Mouse (Mus musculus) lung, postnatal 0 days (tissue): ENCODE measurements around the gene Lztr1. TPM values are rescaled to one million over a fixed set of nuclear protein-coding genes. Genes with fewer than 3 reads are reported as not detected.

Source experiments
- ATAC-seq: fragments of 200-750 bp; cut with Nextera tagmentation; 2 replicates; pipeline ENCODE4 v1.8.0; 2017; ENCODE audit warnings: moderate library complexity
- DNase-seq: peaks from one replicate; pipeline ENCODE4 v3.0.0-alpha.2; 2016; ENCODE audit warnings: low spot score
- H3K27ac ChIP-seq: fragments of 300-500 bp; sonication (generic); 2 replicates; pipeline ENCODE4 v1.5.1; 2014; ENCODE audit warnings: antibody characterized with exemption, mild to moderate bottlenecking, low read length, mixed read lengths
- H3K27me3 ChIP-seq: fragments of 300-500 bp; sonication (generic); replicated peaks from 2 replicates; pipeline ENCODE4 v1.6.1; 2014; ENCODE audit warnings: low read length, mixed read lengths; ENCODE audit not compliant: insufficient read depth
- H3K36me3 ChIP-seq: fragments of 300-500 bp; sonication (generic); 2 replicates; pipeline ENCODE4 v1.6.1; 2014; ENCODE audit warnings: low read length, mixed read lengths; ENCODE audit not compliant: insufficient read depth
- H3K4me1 ChIP-seq: fragments of 300-500 bp; sonication (generic); 2 replicates; pipeline ENCODE4 v1.6.1; 2014; ENCODE audit warnings: antibody characterized with exemption, low read depth, low read length, mixed read lengths; ENCODE audit not compliant: insufficient read depth
- H3K4me2 ChIP-seq: fragments of 300-500 bp; sonication (generic); replicated peaks from 2 replicates; pipeline ENCODE4 v1.6.1; 2014; ENCODE audit warnings: low read depth, mild to moderate bottlenecking, low read length, moderate library complexity, mixed read lengths
- H3K4me3 ChIP-seq: fragments of 300-500 bp; sonication (generic); 2 replicates; pipeline ENCODE4 v1.5.1; 2014; ENCODE audit warnings: low read depth, low read length
- H3K9ac ChIP-seq: fragments of 300-500 bp; sonication (generic); replicated peaks from 2 replicates; pipeline ENCODE4 v1.6.1; 2014; ENCODE audit warnings: low read depth, mild to moderate bottlenecking
- H3K9me3 ChIP-seq: fragments of 300-500 bp; sonication (generic); 2 replicates; pipeline ENCODE4 v1.6.1; 2016; ENCODE audit warnings: low read length, mixed read lengths
- CTCF ChIP-seq: IDR thresholded peaks from 2 replicates; pipeline ENCODE4 v1.5.1; 2016; ENCODE audit warnings: antibody characterized with exemption, mild to moderate bottlenecking
- EP300 ChIP-seq: IDR thresholded peaks from 2 replicates; pipeline ENCODE4 v1.6.1; 2016; ENCODE audit warnings: antibody characterized with exemption, mild to moderate bottlenecking, control low read depth
- WGBS: fragments of 180-500 bp; shearing (Covaris S2); extraction: QIAGEN DNeasy Blood & Tissue Kit; methylation state at CpG from one replicate; pipeline ENCODE4 v1.1.7; 2014; 5-methylcytosine and 5-hydroxymethylcytosine counted together
- polyA plus RNA-seq: library from polyadenylated mRNA; unstranded; fragments of >200 nt; fragmentation: Nextera tagmentation; extraction: Ambion mirVana; gene quantifications from 2 replicates; pipeline ENCODE4 v1.2.1, GENCODE M21; 2015

The Lztr1 gene
- polyA plus RNA-seq, 1 experiment from 2014 or later = 64.7 TPM

- Histone ChIP-seq H3K4me1 (peaks cover 10% of the 10 kb centered on the region; the same call in 1 of the 2 replicates), H3K27me3 (no peaks in the 10 kb centered on the region), H3K36me3 (peaks cover 39% of the 10 kb centered on the region), H3K27ac (no peak overlapping the region), H3K9ac (no peak overlapping the region), H3K4me3 (no peak overlapping the region), H3K4me2 (no peak overlapping the region), H3K9me3 (no peaks in the 10 kb centered on the region)
- WGBS = 89% methylated on average over 13 of the region's 13 CpGs
- no peak for DNase-seq
- TF ChIP-seq CTCF (no peak), EP300 (no peak)
- no peak for ATAC-seq
These were observed 19.8 kb downstream of the Lztr1 start for GRCm38 (mm10) chr16:17528276-17528675.

GRCm38 (mm10) chr16:17529981-17530586 is 21.6 kb downstream of the Lztr1 start:
- 11% methylated on average over 17 of the region's 17 CpGs for WGBS
- H3K9ac ChIP-seq = peak overlapping the region; percentile 77
- H3K4me3 ChIP-seq = peak overlapping the region; percentile 66
- H3K36me3 ChIP-seq = peaks cover 26% of the 10 kb centered on the region
- no peaks in the 10 kb centered on the region for H3K27me3 ChIP-seq
- peak; percentile 21 for DNase-seq
- TF ChIP-seq CTCF (no peak), EP300 (no peak)
- no peaks in the 10 kb centered on the region for H3K9me3 ChIP-seq
- peak overlapping the region; percentile 98 for H3K27ac ChIP-seq
- peak overlapping the region; percentile 88 for H3K4me2 ChIP-seq
- no peak for ATAC-seq
- H3K4me1 ChIP-seq = peaks cover 10% of the 10 kb centered on the region; the same call in 1 of the 2 replicates

- Histone ChIP-seq H3K27ac (peak within 1 kb of the TSS; percentile 98), H3K9me3 (no peaks in the 10 kb centered on the region), H3K4me2 (peak within 1 kb of the TSS; percentile 88), H3K27me3 (no peaks in the 10 kb centered on the region), H3K4me3 (peak within 1 kb of the TSS; percentile 66), H3K36me3 (peaks cover 26% of the 10 kb centered on the region), H3K9ac (peak within 1 kb of the TSS; percentile 77), H3K4me1 (peaks cover 10% of the 10 kb centered on the region; the same call in 1 of the 2 replicates)
- 0% methylated on average over 61 of the region's 67 CpGs for WGBS
- peak; percentile 78; the same call in 1 of the 2 replicates for TF ChIP-seq EP300
- TF ChIP-seq CTCF = 0 out of 2 replicates have a peak, but pooled peaks have one; percentile 1
- peak; percentile 98 for ATAC-seq
- peak; percentile 98 for DNase-seq
These were observed 22.3 kb downstream of the Lztr1 start, which contains the start of gene Thap7 for GRCm38 (mm10) chr16:17530640-17531288. TSS of gene Thap7 (minus strand) at chr16:17531136.

GRCm38 (mm10) chr16:17532271-17532670 is 23.8 kb downstream of the Lztr1 start:
- Histone ChIP-seq H3K4me3 (no peak overlapping the region), H3K9ac (no peak overlapping the region), H3K9me3 (no peaks in the 10 kb centered on the region), H3K4me2 (no peak overlapping the region), H3K27ac (no peak overlapping the region), H3K27me3 (no peaks in the 10 kb centered on the region), H3K4me1 (peaks cover 10% of the 10 kb centered on the region; the same call in 1 of the 2 replicates), H3K36me3 (peaks cover 14% of the 10 kb centered on the region)
- DNase-seq = peak; percentile 26
- ATAC-seq = no peak
- TF ChIP-seq EP300 = no peak
- TF ChIP-seq CTCF = peak; percentile 66
- 55% methylated on average over 4 of the region's 4 CpGs for WGBS

- no peak overlapping the region for H3K27ac ChIP-seq
- no peak overlapping the region for H3K4me3 ChIP-seq
- peaks cover 10% of the 10 kb centered on the region for H3K36me3 ChIP-seq
- no peak overlapping the region for H3K9ac ChIP-seq
- TF ChIP-seq CTCF (no peak), EP300 (no peak)
- DNase-seq (no peak), ATAC-seq (no peak)
- WGBS = 70% methylated on average over 14 of the region's 14 CpGs
- H3K4me2 ChIP-seq = no peak overlapping the region
- H3K4me1 ChIP-seq = peaks cover 10% of the 10 kb centered on the region; the same call in 1 of the 2 replicates
- no peaks in the 10 kb centered on the region for H3K27me3 ChIP-seq
- H3K9me3 ChIP-seq = no peaks in the 10 kb centered on the region
These were observed 24.3 kb downstream of the Lztr1 start for GRCm38 (mm10) chr16:17532676-17533329.

- H3K4me2 ChIP-seq = no peak overlapping the region
- no peaks in the 10 kb centered on the region for H3K36me3 ChIP-seq
- no peaks in the 10 kb centered on the region for H3K27me3 ChIP-seq
- DNase-seq (no peak), ATAC-seq (no peak)
- H3K4me3 ChIP-seq = no peak overlapping the region
- H3K9ac ChIP-seq = no peak overlapping the region
- H3K4me1 ChIP-seq = peaks cover 2% of the 10 kb centered on the region; the same call in 1 of the 2 replicates
- no peak overlapping the region for H3K27ac ChIP-seq
- no peaks in the 10 kb centered on the region for H3K9me3 ChIP-seq
- 91% methylated on average over 3 of the region's 3 CpGs for WGBS
- TF ChIP-seq EP300 (no peak), CTCF (no peak)
These were observed 28.1 kb downstream of the Lztr1 start for GRCm38 (mm10) chr16:17536584-17536983.
